Mouse (Mus musculus) embryo, embryonic 10 days (tissue): ENCODE data around the gene Arhgap45.

Source experiments
- DNase-seq: peaks from one replicate; pipeline ENCODE4 v3.0.0-alpha.2; 2015; ENCODE audit warnings: low spot score

Gene Arhgap45

GRCm38 (mm10) chr10:80016511-80016910, at the start of gene Arhgap45:
TSS of gene Arhgap45 (plus strand) at chr10:80016653.
- DNase-seq, result no peak

GRCm38 (mm10) chr10:79966886-79967400, 49.5 kb upstream of the Arhgap45 start:
- no peak for DNase-seq

- DNase-seq, result no peak
Observed at GRCm38 (mm10) chr10:79968181-79968580, 48.3 kb upstream of the Arhgap45 start.

GRCm38 (mm10) chr10:79969124-79969568, 47.3 kb upstream of the Arhgap45 start:
- DNase-seq, result no peak

GRCm38 (mm10) chr10:79970415-79971182, 45.9 kb upstream of the Arhgap45 start, which contains the start of gene Grin3b:
TSS of gene Grin3b (plus strand) at chr10:79970715.
- DNase-seq, result peak; percentile 39

- peak; percentile 42 for DNase-seq
Observed at GRCm38 (mm10) chr10:79971183-79971497, 45.3 kb upstream of the Arhgap45 start.

GRCm38 (mm10) chr10:79972831-79973230, 43.6 kb upstream of the Arhgap45 start:
- no peak for DNase-seq

- no peak for DNase-seq
Observed at GRCm38 (mm10) chr10:79974087-79974486, 42.4 kb upstream of the Arhgap45 start.

GRCm38 (mm10) chr10:79974668-79975067, 41.8 kb upstream of the Arhgap45 start:
- no peak for DNase-seq

GRCm38 (mm10) chr10:79976071-79976721, 40.3 kb upstream of the Arhgap45 start:
- no peak for DNase-seq

- no peak for DNase-seq
Observed at GRCm38 (mm10) chr10:79976722-79977107, 39.7 kb upstream of the Arhgap45 start.

GRCm38 (mm10) chr10:79977324-79977723, 39.1 kb upstream of the Arhgap45 start:
- DNase-seq, result no peak

GRCm38 (mm10) chr10:79978061-79978460, 38.4 kb upstream of the Arhgap45 start:
- DNase-seq, result no peak

GRCm38 (mm10) chr10:79979401-79980155, 36.9 kb upstream of the Arhgap45 start:
- DNase-seq, result no peak

GRCm38 (mm10) chr10:79983205-79983604, 33.2 kb upstream of the Arhgap45 start:
- no peak for DNase-seq

GRCm38 (mm10) chr10:79983670-79984069, 32.8 kb upstream of the Arhgap45 start:
- peak; percentile 77 for DNase-seq

GRCm38 (mm10) chr10:79984195-79984816, 32.1 kb upstream of the Arhgap45 start, which contains the start of gene Tmem259:
TSS of gene Tmem259 (minus strand) at chr10:79984330.
- DNase-seq, result peak; percentile 92

- peak; percentile 99 for DNase-seq
Observed at GRCm38 (mm10) chr10:79984871-79985270, 31.6 kb upstream of the Arhgap45 start.

- peak; percentile 56 for DNase-seq
Observed at GRCm38 (mm10) chr10:79985334-79986231, 30.9 kb upstream of the Arhgap45 start.

GRCm38 (mm10) chr10:79986232-79986878, 30.1 kb upstream of the Arhgap45 start:
- no peak for DNase-seq
